ENCODE assay signal across 18 mouse cellular contexts in the genomic region with DNA sequence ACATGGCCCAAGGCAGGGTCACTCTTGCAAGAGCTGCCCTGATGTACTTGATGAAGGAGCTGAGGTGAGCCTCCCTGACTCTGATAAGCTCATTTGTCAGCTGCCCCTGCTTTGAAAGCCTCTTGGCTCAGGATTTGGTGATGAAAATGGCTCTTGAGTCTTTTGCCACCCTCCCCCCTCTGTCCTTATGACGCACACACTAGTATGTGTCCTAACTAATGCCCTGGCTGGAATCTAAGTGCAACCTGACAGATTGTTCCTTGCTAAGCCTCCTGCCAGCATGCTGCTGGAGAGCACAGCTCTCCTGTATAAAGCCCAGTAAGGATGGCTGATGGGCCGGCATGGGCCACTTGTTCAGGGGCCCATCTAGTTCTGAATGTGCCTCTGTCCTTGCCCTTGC.
DNase-seq lines count a peak whose midpoint lies in the region; ATAC-seq and TF ChIP-seq lines count a peak whose summit lies in the region.
"Had no signal": no experiment of that assay in that cellular context is flagged by ENCODE, and none has a peak within 500 bp of the region (broad histone marks: within the 10 kb centered on the region; RNA-seq: fewer than 3 reads in every experiment).

No protein-coding gene starts in this region.

- no peak overlapping the region for H3K27ac ChIP-seq in layer of hippocampus, adult 2 months
- no peak overlapping the region for H3K27ac ChIP-seq in hindbrain, embryonic 16.5 days (ENCODE audit: low read depth, low read length)
- H3K27ac ChIP-seq: forebrain, embryonic 10.5 days; hindbrain, embryonic 14.5 days; limb, embryonic 13.5 days; liver, embryonic 15.5 days; midbrain, embryonic 13.5 days had no signal

- no peaks in the 10 kb centered on the region for H3K27me3 ChIP-seq in hindbrain, embryonic 16.5 days (replicated peaks; ENCODE audit: control insufficient read depth, insufficient read depth, low read length)
- H3K27me3 ChIP-seq: limb, embryonic 13.5 days; liver, embryonic 15.5 days; midbrain, embryonic 13.5 days had no signal

- 83% methylated on average over 2 of the region's 2 CpGs for WGBS in hindbrain, embryonic 16.5 days

- no peak overlapping the region for H3K4me2 ChIP-seq in hindbrain, embryonic 16.5 days (ENCODE audit: low read length)
- H3K4me2 ChIP-seq: hindbrain, embryonic 14.5 days; limb, embryonic 13.5 days; liver, embryonic 15.5 days; midbrain, embryonic 13.5 days had no signal

- peak; percentile 52 for DNase-seq in cerebellum, adult 11-12 months
- no peak for DNase-seq in cerebellum, adult 11 months
- DNase-seq in NIH3T3 (ENCODE audit: low read depth) = peak; percentile 32
- peak; percentile 64 for DNase-seq in cerebellum, adult 9-10 months
- peak; percentile 9 for DNase-seq in lung, postnatal 36 days
- DNase-seq in layer of hippocampus, adult 2 months (ENCODE audit: low spot score in 2 of 2) = no peak
- DNase-seq: B cell, adult 2 months; gastrocnemius, postnatal 10 days; kidney, adult 2 months; kidney, postnatal 25 days; layer of hippocampus, adult 9-11 months; right cerebral cortex, adult 18-20 months had no signal

- no peaks in the 10 kb centered on the region for H3K9me3 ChIP-seq in hindbrain, embryonic 16.5 days (ENCODE audit: control insufficient read depth, low read length)
- H3K9me3 ChIP-seq: forebrain, embryonic 10.5 days; limb, embryonic 13.5 days; liver, embryonic 15.5 days; midbrain, embryonic 13.5 days had no signal

- H3K9ac ChIP-seq in hindbrain, embryonic 16.5 days (ENCODE audit: low read depth, low read length) = no peak overlapping the region
- H3K9ac ChIP-seq: hindbrain, embryonic 14.5 days; limb, embryonic 13.5 days; liver, embryonic 15.5 days; midbrain, embryonic 13.5 days had no signal

- no peak overlapping the region for H3K4me3 ChIP-seq in layer of hippocampus, adult 2 months
- H3K4me3 ChIP-seq in hindbrain, embryonic 16.5 days (ENCODE audit: low read length) = no peak overlapping the region
- H3K4me3 ChIP-seq: forebrain, embryonic 10.5 days; limb, embryonic 13.5 days; liver, embryonic 15.5 days; midbrain, embryonic 13.5 days had no signal

- no peaks in the 10 kb centered on the region; the same call in 1 of the 2 replicates for H3K4me1 ChIP-seq in hindbrain, embryonic 16.5 days (ENCODE audit: control insufficient read depth, insufficient read depth, low read depth, low read length)
- H3K4me1 ChIP-seq: forebrain, embryonic 10.5 days; limb, embryonic 13.5 days; liver, embryonic 15.5 days; midbrain, embryonic 13.5 days had no signal

- H3K36me3 ChIP-seq in hindbrain, embryonic 16.5 days (ENCODE audit: control insufficient read depth, insufficient read depth, low read length) = no peaks in the 10 kb centered on the region
- H3K36me3 ChIP-seq: forebrain, embryonic 10.5 days; limb, embryonic 13.5 days; liver, embryonic 15.5 days; midbrain, embryonic 13.5 days had no signal

- TF ChIP-seq CTCF in layer of hippocampus, adult 2 months (conservative IDR thresholded peaks at IDR 0.05) = no peak

- ATAC-seq in hindbrain, embryonic 16.5 days = no peak
- ATAC-seq: midbrain, embryonic 13.5 days had no signal

Comparison
In these comparisons a context has a peak if more than half of its experiments do, and no peak if none do; other contexts are left out.
1. DNase-seq: peak in cerebellum, adult 11-12 months (single experiment), NIH3T3 (single experiment), cerebellum, adult 9-10 months (single experiment) and lung, postnatal 36 days (single experiment); none in cerebellum, adult 11 months (single experiment) and layer of hippocampus, adult 2 months (0 of 2).